Mouse (Mus musculus): ENCODE data around the gene Gm3259.
"Not testable (repeated sequence)": the region's sequence is repeated elsewhere in the genome, so short reads cannot be mapped to it uniquely, and the experiment has no call there.

The Gm3259 gene

DNA sequence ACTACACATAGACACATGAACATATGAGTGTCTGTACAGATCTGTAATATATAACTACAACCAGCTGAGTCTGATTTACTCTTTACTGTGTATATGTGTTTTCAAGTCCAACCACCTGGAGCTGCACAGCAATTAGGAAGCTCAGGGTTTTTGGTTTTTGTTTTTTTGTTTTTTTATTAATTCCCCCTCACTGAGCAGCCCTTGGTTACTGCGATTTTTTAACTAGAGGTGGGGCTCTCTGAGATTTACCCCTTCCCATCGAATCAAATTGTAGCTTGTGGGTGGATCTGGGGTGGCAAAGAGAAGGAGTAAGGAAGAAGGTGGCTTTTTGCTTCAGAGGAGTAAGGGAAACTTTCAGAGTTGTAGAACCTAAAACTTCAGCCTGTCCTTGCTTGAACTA lies at the start of gene Gm3259:
Gm3259 (plus strand) TSS at position 301 of the 400 bp plus-strand sequence.
- not testable (repeated sequence) for DNase-seq (ENCODE audit: low read depth)

GRCm38 (mm10) chr5:95272668-95273067 lies 33.0 kb upstream of the Gm3259 start, which contains the start of gene Gm10424:
Gm10424 (minus strand) TSS chr5:95272768.
- not testable (repeated sequence) for DNase-seq (ENCODE audit: low read depth)

Data from 416B (cell line).